Mouse (Mus musculus) right cerebral cortex, postnatal 36 days (tissue): Measurements from ENCODE around the gene Slc17a5.
"Not testable (repeated sequence)": the region's sequence is repeated elsewhere in the genome, so short reads cannot be mapped to it uniquely, and the experiment has no call there.

Source experiments
- DNase-seq, 2 experiments: peaks; one replicate each; pipeline ENCODE4 v3.0.0; 2022; ENCODE audit warnings: low spot score in 2 of 2, mixed read lengths in 1 of 2

The Slc17a5 gene

GRCm38 (mm10) chr9:78520127-78520779 is 67.6 kb downstream of the Slc17a5 start:
- DNase-seq, result no peak

GRCm38 (mm10) chr9:78517237-78517636 is 70.6 kb downstream of the Slc17a5 start:
- not testable (repeated sequence) for DNase-seq

GRCm38 (mm10) chr9:78516125-78516524 is 71.7 kb downstream of the Slc17a5 start:
- DNase-seq, result no peak

- DNase-seq, result no peak
These were observed 73.2 kb downstream of the Slc17a5 start for GRCm38 (mm10) chr9:78514681-78515080.

GRCm38 (mm10) chr9:78513776-78514500 is 73.9 kb downstream of the Slc17a5 start:
- DNase-seq, result no peak

- DNase-seq, result no peak
These were observed 76.1 kb downstream of the Slc17a5 start for GRCm38 (mm10) chr9:78511705-78512104.

- no peak for DNase-seq
These were observed 79.6 kb downstream of the Slc17a5 start for GRCm38 (mm10) chr9:78508106-78508786.

- no peak for DNase-seq
These were observed 81.1 kb downstream of the Slc17a5 start for GRCm38 (mm10) chr9:78506722-78507077.

GRCm38 (mm10) chr9:78506002-78506721 is 81.7 kb downstream of the Slc17a5 start:
- DNase-seq, result no peak

- no peak for DNase-seq
These were observed 82.6 kb downstream of the Slc17a5 start for GRCm38 (mm10) chr9:78505223-78505622.

GRCm38 (mm10) chr9:78504679-78505078 is 83.2 kb downstream of the Slc17a5 start:
- no peak for DNase-seq

- no peak for DNase-seq
These were observed 83.7 kb downstream of the Slc17a5 start for GRCm38 (mm10) chr9:78504133-78504532.

GRCm38 (mm10) chr9:78503223-78504079 is 84.4 kb downstream of the Slc17a5 start:
- DNase-seq, result no peak

- no peak for DNase-seq
These were observed 86.6 kb downstream of the Slc17a5 start for GRCm38 (mm10) chr9:78501284-78501683.

- DNase-seq, result no peak
These were observed 87.5 kb downstream of the Slc17a5 start for GRCm38 (mm10) chr9:78500386-78500785.

GRCm38 (mm10) chr9:78493171-78493570 is 94.7 kb downstream of the Slc17a5 start:
- DNase-seq, result no peak

GRCm38 (mm10) chr9:78492254-78492653 is 95.6 kb downstream of the Slc17a5 start:
- no peak for DNase-seq

GRCm38 (mm10) chr9:78491169-78491568 is 96.7 kb downstream of the Slc17a5 start:
- DNase-seq, result no peak

GRCm38 (mm10) chr9:78488890-78489420 is 98.9 kb downstream of the Slc17a5 start, which contains the start of gene Eef1a1:
Eef1a1 (minus strand) TSS chr9:78489151.
- DNase-seq, result no peak

GRCm38 (mm10) chr9:78488021-78488420 is 99.8 kb downstream of the Slc17a5 start:
- not testable (repeated sequence) for DNase-seq
